Mouse (Mus musculus) retina, adult 2 months (tissue): ENCODE results near the gene Slc6a20a.
"Not testable (repeated sequence)": the region's sequence is repeated elsewhere in the genome, so short reads cannot be mapped to it uniquely, and the experiment has no call there.

ENCODE experiments used
- DNase-seq: peaks from one replicate; pipeline ENCODE4 v3.0.0-alpha.2; 2012; ENCODE audit warnings: low read depth, low spot score

The Slc6a20a gene

GRCm38 (mm10) chr9:123678327-123679105 is at the start of gene Slc6a20a, which contains the start of gene Ccr9:
Gene Slc6a20a (minus strand): TSS chr9:123678885.
Gene Ccr9 (plus strand): TSS chr9:123678439.
- DNase-seq: no peak

GRCm38 (mm10) chr9:123722737-123723493 is 44.2 kb upstream of the Slc6a20a start:
- DNase-seq: no peak

- peak; percentile 98 for DNase-seq
Measured at GRCm38 (mm10) chr9:123717186-123718008, 38.7 kb upstream of the Slc6a20a start, which contains the start of gene Lztfl1. Gene Lztfl1 (minus strand): TSS chr9:123717697.

- DNase-seq: no peak
Measured at GRCm38 (mm10) chr9:123716301-123716700, 37.6 kb upstream of the Slc6a20a start.

GRCm38 (mm10) chr9:123713111-123713510 is 34.4 kb upstream of the Slc6a20a start:
- DNase-seq: no peak

GRCm38 (mm10) chr9:123709226-123709625 is 30.5 kb upstream of the Slc6a20a start:
- DNase-seq: no peak

- DNase-seq: no peak
Measured at GRCm38 (mm10) chr9:123701822-123702221, 23.1 kb upstream of the Slc6a20a start.

GRCm38 (mm10) chr9:123695634-123696302 is 17.1 kb upstream of the Slc6a20a start:
- no peak for DNase-seq

- no peak for DNase-seq
Measured at GRCm38 (mm10) chr9:123688227-123688626, 9.5 kb upstream of the Slc6a20a start.

- no peak for DNase-seq
Measured at GRCm38 (mm10) chr9:123686206-123686605, 7.5 kb upstream of the Slc6a20a start.

- no peak for DNase-seq
Measured at GRCm38 (mm10) chr9:123683704-123684103, 5.0 kb upstream of the Slc6a20a start.

- DNase-seq: no peak
Measured at GRCm38 (mm10) chr9:123679198-123679597, 513 bp upstream of the Slc6a20a start.

- no peak for DNase-seq
Measured at GRCm38 (mm10) chr9:123665645-123666044, 13.0 kb downstream of the Slc6a20a start.

- DNase-seq: not testable (repeated sequence)
Measured at GRCm38 (mm10) chr9:123659986-123660676, 18.6 kb downstream of the Slc6a20a start.

GRCm38 (mm10) chr9:123658981-123659380 is 19.7 kb downstream of the Slc6a20a start:
- no peak for DNase-seq

- no peak for DNase-seq
Measured at GRCm38 (mm10) chr9:123657457-123657856, 21.2 kb downstream of the Slc6a20a start.

- DNase-seq: no peak
Measured at GRCm38 (mm10) chr9:123651369-123651768, 27.3 kb downstream of the Slc6a20a start.

- DNase-seq: no peak
Measured at GRCm38 (mm10) chr9:123649785-123650511, 28.7 kb downstream of the Slc6a20a start.

- DNase-seq: no peak
Measured at GRCm38 (mm10) chr9:123640106-123640505, 38.6 kb downstream of the Slc6a20a start.

GRCm38 (mm10) chr9:123638668-123639089 is 40.0 kb downstream of the Slc6a20a start:
- DNase-seq: peak; percentile 13
